Mouse (Mus musculus) neural tube, embryonic 13.5 days (tissue): Measurements from ENCODE around the gene Ostm1. TPM values are rescaled to one million over a fixed set of nuclear protein-coding genes. Genes with fewer than 3 reads are reported as not detected.

ENCODE experiments used
- ATAC-seq: fragments of 200-750 bp; cut with Nextera tagmentation; 2 replicates; pipeline ENCODE4 v1.8.0; 2017; ENCODE audit warnings: low read depth, mild to moderate bottlenecking, moderate TSS enrichment, moderate library complexity
- H3K27ac ChIP-seq: fragments of 300-500 bp; sonication (generic); replicated peaks from 2 replicates; pipeline ENCODE4 v1.5.1; 2015; ENCODE audit warnings: moderate library complexity, mild to moderate bottlenecking, inconsistent platforms
- H3K27me3 ChIP-seq: fragments of 300-500 bp; sonication (generic); 2 replicates; pipeline ENCODE4 v1.6.1; 2015; ENCODE audit warnings: mild to moderate bottlenecking, inconsistent platforms
- H3K36me3 ChIP-seq: fragments of 300-500 bp; sonication (generic); 2 replicates; pipeline ENCODE4 v1.6.1; 2015; ENCODE audit warnings: mild to moderate bottlenecking, inconsistent platforms
- H3K4me1 ChIP-seq: fragments of 300-500 bp; sonication (generic); replicated peaks from 2 replicates; pipeline ENCODE4 v1.6.1; 2015; ENCODE audit warnings: inconsistent platforms
- H3K4me2 ChIP-seq: fragments of 300-500 bp; sonication (generic); 2 replicates; pipeline ENCODE4 v1.6.1; 2015; ENCODE audit warnings: inconsistent platforms, mild to moderate bottlenecking, moderate library complexity
- H3K4me3 ChIP-seq: fragments of 300-500 bp; sonication (generic); 2 replicates; pipeline ENCODE4 v1.5.1; 2015; ENCODE audit warnings: mild to moderate bottlenecking, inconsistent platforms
- H3K9ac ChIP-seq: fragments of 300-500 bp; sonication (generic); 2 replicates; pipeline ENCODE4 v1.6.1; 2015; ENCODE audit warnings: moderate library complexity, mild to moderate bottlenecking, inconsistent platforms
- H3K9me3 ChIP-seq: fragments of 300-500 bp; sonication (generic); 2 replicates; pipeline ENCODE4 v1.6.1; 2016; ENCODE audit warnings: inconsistent platforms
- WGBS: fragments of 180-500 bp; shearing (Covaris S2); methylation state at CpG from one replicate; pipeline ENCODE4 v1.1.7; 2015; 5-methylcytosine and 5-hydroxymethylcytosine counted together
- polyA plus RNA-seq: library from polyadenylated mRNA; unstranded; fragments of >200 nt; fragmentation: Nextera tagmentation; extraction: Ambion mirVana; gene quantifications from 2 replicates; pipeline ENCODE4 v1.2.1, GENCODE M21; 2015

Ostm1 gene
- polyA plus RNA-seq, 1 experiment from 2014 or later: 29.0 TPM

GRCm38 (mm10) chr10:42613075-42613474 lies 29.5 kb downstream of the Ostm1 start:
- WGBS: 6% methylated on average over 12 of the region's 12 CpGs
- H3K9me3 ChIP-seq: no peaks in the 10 kb centered on the region
- H3K36me3 ChIP-seq: no peaks in the 10 kb centered on the region
- H3K27me3 ChIP-seq: peaks cover 96% of the 10 kb centered on the region
- no peak for ATAC-seq
- H3K4me1 ChIP-seq: peaks cover 8% of the 10 kb centered on the region
- no peak overlapping the region for H3K9ac ChIP-seq
- H3K4me3 ChIP-seq: no peak overlapping the region
- H3K27ac ChIP-seq: no peak overlapping the region
- H3K4me2 ChIP-seq: no peak overlapping the region

GRCm38 (mm10) chr10:42613639-42614381 lies 30.2 kb downstream of the Ostm1 start:
- H3K4me2 ChIP-seq: peak overlapping the region; percentile 50
- H3K27ac ChIP-seq: no peak overlapping the region
- WGBS: 1% methylated on average over 37 of the region's 40 CpGs
- ATAC-seq: peak; percentile 36
- H3K9ac ChIP-seq: 0 out of 2 replicates have a peak overlapping the region, but pooled peaks have one; percentile 36
- H3K4me1 ChIP-seq: peaks cover 8% of the 10 kb centered on the region
- peaks cover 96% of the 10 kb centered on the region for H3K27me3 ChIP-seq
- H3K9me3 ChIP-seq: no peaks in the 10 kb centered on the region
- H3K4me3 ChIP-seq: peak overlapping the region; percentile 25
- H3K36me3 ChIP-seq: no peaks in the 10 kb centered on the region

GRCm38 (mm10) chr10:42614766-42615165 lies 31.1 kb downstream of the Ostm1 start:
- Histone ChIP-seq H3K27ac (no peak overlapping the region), H3K4me2 (no peak overlapping the region), H3K36me3 (no peaks in the 10 kb centered on the region), H3K9ac (no peak overlapping the region), H3K4me3 (no peak overlapping the region), H3K9me3 (no peaks in the 10 kb centered on the region), H3K27me3 (peaks cover 96% of the 10 kb centered on the region), H3K4me1 (peaks cover 8% of the 10 kb centered on the region)
- ATAC-seq: no peak
- 8% methylated on average over 9 of the region's 9 CpGs for WGBS

- WGBS: 52% methylated on average over 2 of the region's 2 CpGs
- H3K27ac ChIP-seq: no peak overlapping the region
- H3K9ac ChIP-seq: no peak overlapping the region
- no peak overlapping the region for H3K4me2 ChIP-seq
- ATAC-seq: no peak
- no peaks in the 10 kb centered on the region for H3K9me3 ChIP-seq
- no peaks in the 10 kb centered on the region for H3K36me3 ChIP-seq
- H3K4me3 ChIP-seq: no peak overlapping the region
- peaks cover 8% of the 10 kb centered on the region for H3K4me1 ChIP-seq
- H3K27me3 ChIP-seq: peaks cover 99% of the 10 kb centered on the region
These were observed 34.7 kb downstream of the Ostm1 start for GRCm38 (mm10) chr10:42618291-42618690.

GRCm38 (mm10) chr10:42625907-42626306 lies 42.3 kb downstream of the Ostm1 start:
- H3K9ac ChIP-seq: no peak overlapping the region
- H3K4me1 ChIP-seq: no peaks in the 10 kb centered on the region
- H3K4me2 ChIP-seq: no peak overlapping the region
- 83% methylated on average over 2 of the region's 2 CpGs for WGBS
- H3K27me3 ChIP-seq: peaks cover 98% of the 10 kb centered on the region
- no peaks in the 10 kb centered on the region for H3K9me3 ChIP-seq
- no peak for ATAC-seq
- no peak overlapping the region for H3K27ac ChIP-seq
- H3K36me3 ChIP-seq: no peaks in the 10 kb centered on the region
- H3K4me3 ChIP-seq: no peak overlapping the region

GRCm38 (mm10) chr10:42630596-42631355 lies 47.2 kb downstream of the Ostm1 start:
- H3K4me3 ChIP-seq: no peak overlapping the region
- ATAC-seq: no peak; the same call in 1 of the 2 replicates
- H3K36me3 ChIP-seq: no peaks in the 10 kb centered on the region
- H3K4me1 ChIP-seq: peaks cover 32% of the 10 kb centered on the region
- H3K4me2 ChIP-seq: no peak overlapping the region
- peaks cover 100% of the 10 kb centered on the region for H3K27me3 ChIP-seq
- under 1% methylated on average over 19 of the region's 19 CpGs for WGBS
- no peaks in the 10 kb centered on the region for H3K9me3 ChIP-seq
- no peak overlapping the region for H3K27ac ChIP-seq
- H3K9ac ChIP-seq: no peak overlapping the region

- Histone ChIP-seq H3K4me1 (peaks cover 35% of the 10 kb centered on the region), H3K9ac (no peak overlapping the region), H3K27me3 (peaks cover 100% of the 10 kb centered on the region), H3K9me3 (no peaks in the 10 kb centered on the region), H3K4me2 (peak overlapping the region; percentile 35), H3K4me3 (peak overlapping the region; percentile 21; the same call in 1 of the 2 replicates), H3K27ac (no peak overlapping the region), H3K36me3 (no peaks in the 10 kb centered on the region)
- ATAC-seq: no peak
- WGBS: 2% methylated on average over 39 of the region's 42 CpGs
These were observed 48.3 kb downstream of the Ostm1 start for GRCm38 (mm10) chr10:42631754-42632452.

- no peaks in the 10 kb centered on the region for H3K36me3 ChIP-seq
- no peak overlapping the region for H3K9ac ChIP-seq
- ATAC-seq: no peak
- peak overlapping the region; percentile 21 for H3K4me3 ChIP-seq
- under 1% methylated on average over 39 of the region's 39 CpGs for WGBS
- H3K4me2 ChIP-seq: peak overlapping the region; percentile 35
- H3K27me3 ChIP-seq: peaks cover 100% of the 10 kb centered on the region
- H3K27ac ChIP-seq: no peak overlapping the region
- no peaks in the 10 kb centered on the region for H3K9me3 ChIP-seq
- H3K4me1 ChIP-seq: peaks cover 35% of the 10 kb centered on the region
These were observed 49.1 kb downstream of the Ostm1 start for GRCm38 (mm10) chr10:42632453-42633360.

- H3K27me3 ChIP-seq: peaks cover 100% of the 10 kb centered on the region
- no peaks in the 10 kb centered on the region for H3K9me3 ChIP-seq
- 3% methylated on average over 23 of the region's 23 CpGs for WGBS
- no peak overlapping the region for H3K9ac ChIP-seq
- ATAC-seq: no peak
- peak overlapping the region; percentile 35 for H3K4me2 ChIP-seq
- H3K4me1 ChIP-seq: peaks cover 35% of the 10 kb centered on the region
- H3K4me3 ChIP-seq: peak overlapping the region; percentile 21
- no peak overlapping the region for H3K27ac ChIP-seq
- no peaks in the 10 kb centered on the region for H3K36me3 ChIP-seq
These were observed 49.9 kb downstream of the Ostm1 start for GRCm38 (mm10) chr10:42633361-42634121.

GRCm38 (mm10) chr10:42634122-42634720 lies 50.6 kb downstream of the Ostm1 start:
- H3K9ac ChIP-seq: no peak overlapping the region
- H3K4me1 ChIP-seq: peaks cover 35% of the 10 kb centered on the region
- peaks cover 98% of the 10 kb centered on the region for H3K27me3 ChIP-seq
- H3K4me2 ChIP-seq: no peak overlapping the region
- no peaks in the 10 kb centered on the region for H3K9me3 ChIP-seq
- H3K27ac ChIP-seq: no peak overlapping the region
- H3K36me3 ChIP-seq: no peaks in the 10 kb centered on the region
- WGBS: 2% methylated on average over 8 of the region's 8 CpGs
- no peak for ATAC-seq
- no peak overlapping the region for H3K4me3 ChIP-seq
